Mouse (Mus musculus): Measurements from ENCODE around the gene Crybg1. TPM values are rescaled to one million over a fixed set of nuclear protein-coding genes. Genes with fewer than 3 reads are reported as not detected.
"Not testable (repeated sequence)": the region's sequence is repeated elsewhere in the genome, so short reads cannot be mapped to it uniquely, and the experiment has no call there.

Gene Crybg1
- polyA plus RNA-seq, 1 experiment = 0.40 TPM

DNA sequence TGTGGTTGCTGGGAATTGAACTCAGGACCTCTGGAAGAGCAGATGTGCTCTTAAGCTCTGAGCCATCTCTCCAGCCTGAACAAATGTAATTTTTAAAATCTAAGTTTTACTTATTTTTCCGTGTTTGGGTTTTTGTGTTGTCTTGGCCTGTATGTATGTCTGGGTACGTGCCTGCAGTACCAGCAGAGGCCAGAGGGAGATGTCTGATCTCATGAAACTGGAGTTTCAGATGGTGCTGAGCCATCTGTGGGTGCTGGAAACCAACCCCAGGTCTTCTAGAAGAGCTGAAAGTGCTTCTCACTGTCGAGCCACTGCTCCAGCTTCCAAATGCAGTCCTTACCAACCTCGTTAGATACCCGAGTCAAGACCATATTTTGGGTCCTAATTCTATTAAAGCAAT, 157.4 kb downstream of the Crybg1 start:
- Histone ChIP-seq H3K27ac (ENCODE audit: insufficient read depth, low read length) (no peak overlapping the region), H3K4me3 (ENCODE audit: insufficient read depth, low read length) (no peak overlapping the region), H3K4me1 (ENCODE audit: control insufficient read depth, insufficient read depth, low read length) (no peaks in the 10 kb centered on the region)
- TF ChIP-seq CTCF (IDR thresholded peaks at IDR 0.05; ENCODE audit: extremely low read depth, insufficient read depth, low read length) (no peak), POLR2A (IDR thresholded peaks at IDR 0.05; ENCODE audit: extremely low read depth, insufficient read depth, low read length) (no peak)

DNA sequence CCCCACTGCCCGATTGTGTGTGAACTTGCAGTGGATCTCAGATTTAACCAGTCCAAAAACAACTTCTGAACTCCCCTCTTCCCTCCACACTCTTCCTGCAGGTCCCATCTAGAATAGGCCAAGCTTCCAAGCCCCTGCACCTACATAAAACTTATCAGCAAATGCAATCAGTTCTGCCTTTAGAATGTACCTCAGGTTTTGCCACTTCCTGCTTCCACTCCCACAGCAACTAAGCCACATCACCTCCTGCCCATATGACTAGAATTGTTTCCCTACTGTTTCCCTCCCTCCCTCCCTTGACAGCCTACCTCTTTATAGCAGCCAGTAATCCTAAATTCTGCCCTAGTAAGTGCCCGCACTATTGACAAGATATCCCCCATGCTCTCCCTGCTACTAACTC, 164.8 kb downstream of the Crybg1 start:
- TF ChIP-seq CTCF (IDR thresholded peaks at IDR 0.05; ENCODE audit: extremely low read depth, insufficient read depth, low read length) (no peak), POLR2A (IDR thresholded peaks at IDR 0.05; ENCODE audit: extremely low read depth, insufficient read depth, low read length) (no peak)
- Histone ChIP-seq H3K4me1 (ENCODE audit: control insufficient read depth, insufficient read depth, low read length) (no peaks in the 10 kb centered on the region), H3K27ac (ENCODE audit: insufficient read depth, low read length) (no peak overlapping the region), H3K4me3 (ENCODE audit: insufficient read depth, low read length) (no peak overlapping the region)

DNA sequence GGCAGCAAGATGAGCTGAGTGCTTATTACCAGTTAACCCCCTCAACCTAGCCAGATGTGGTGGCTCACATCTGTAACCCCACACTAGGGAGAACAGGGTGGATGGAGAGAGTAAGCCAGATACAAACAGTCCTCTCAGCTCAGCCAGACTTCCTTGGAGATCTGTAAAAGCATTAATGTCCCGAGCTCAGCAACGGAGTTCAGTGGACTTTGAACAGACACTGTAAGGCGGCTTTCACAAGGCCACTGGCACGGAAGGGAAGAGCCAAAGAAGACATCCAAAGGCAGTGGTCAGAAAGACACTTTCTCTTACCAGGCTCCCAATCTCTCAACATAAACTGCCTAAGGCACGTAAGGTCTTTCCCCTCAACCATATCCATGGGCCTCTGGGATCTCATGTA, 165.4 kb downstream of the Crybg1 start:
- H3K4me1 ChIP-seq (ENCODE audit: control insufficient read depth, insufficient read depth, low read length) = no peaks in the 10 kb centered on the region

DNA sequence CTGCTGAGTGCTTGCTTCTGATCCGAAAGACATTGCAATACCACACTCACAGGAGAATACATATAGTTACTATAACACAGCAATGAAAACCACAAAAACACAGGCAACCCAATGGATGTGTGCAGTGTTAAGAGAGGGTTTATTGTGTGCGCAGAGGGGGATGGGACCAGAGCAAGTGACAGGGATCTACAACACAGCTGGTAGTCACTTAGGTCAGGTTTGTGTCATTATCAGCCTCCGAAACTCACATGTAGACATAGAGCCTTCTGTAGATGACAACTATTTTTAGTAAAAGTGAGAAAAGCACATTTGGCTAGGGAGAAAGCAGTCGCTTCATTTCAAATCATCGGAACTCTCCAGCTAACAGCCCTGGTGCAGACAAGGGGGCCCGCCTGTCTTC, 166.2 kb downstream of the Crybg1 start:
- Histone ChIP-seq H3K4me3 (ENCODE audit: insufficient read depth, low read length) (no peak overlapping the region), H3K27ac (ENCODE audit: insufficient read depth, low read length) (no peak overlapping the region), H3K4me1 (ENCODE audit: control insufficient read depth, insufficient read depth, low read length) (no peaks in the 10 kb centered on the region)
- TF ChIP-seq POLR2A (IDR thresholded peaks at IDR 0.05; ENCODE audit: extremely low read depth, insufficient read depth, low read length) (no peak), CTCF (IDR thresholded peaks at IDR 0.05; ENCODE audit: extremely low read depth, insufficient read depth, low read length) (no peak)

More for the DNA sequence above, 165.4 kb downstream of the Crybg1 start:
- no peak for TF ChIP-seq POLR2A (IDR thresholded peaks at IDR 0.05; ENCODE audit: extremely low read depth, insufficient read depth, low read length)
- no peak for TF ChIP-seq CTCF (IDR thresholded peaks at IDR 0.05; ENCODE audit: extremely low read depth, insufficient read depth, low read length)
- Histone ChIP-seq H3K27ac (ENCODE audit: insufficient read depth, low read length) (no peak overlapping the region), H3K4me3 (ENCODE audit: insufficient read depth, low read length) (no peak overlapping the region)

DNA sequence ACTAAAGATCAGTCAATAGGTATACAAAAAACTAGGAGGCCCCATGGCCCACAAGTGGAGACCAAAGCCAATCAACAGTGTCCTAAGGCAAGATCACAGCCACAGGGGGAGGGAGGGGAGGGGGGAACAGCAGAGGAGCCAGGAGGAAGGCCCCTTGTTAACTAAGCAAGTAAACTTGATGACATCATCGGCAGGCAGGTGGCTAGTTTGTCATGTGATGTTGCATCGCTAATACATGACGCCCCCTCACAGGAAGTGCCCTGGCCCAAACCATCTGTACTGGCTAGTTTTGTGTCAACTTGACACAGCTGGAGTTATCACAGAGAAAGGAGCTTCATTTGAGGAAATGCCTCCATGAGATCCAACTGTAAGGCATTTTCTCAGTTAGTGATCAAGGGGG, 167.9 kb downstream of the Crybg1 start:
- H3K27ac ChIP-seq (ENCODE audit: insufficient read depth, low read length); H3K4me3 ChIP-seq (ENCODE audit: insufficient read depth, low read length); H3K4me1 ChIP-seq (ENCODE audit: control insufficient read depth, insufficient read depth, low read length): not testable (repeated sequence)

DNA sequence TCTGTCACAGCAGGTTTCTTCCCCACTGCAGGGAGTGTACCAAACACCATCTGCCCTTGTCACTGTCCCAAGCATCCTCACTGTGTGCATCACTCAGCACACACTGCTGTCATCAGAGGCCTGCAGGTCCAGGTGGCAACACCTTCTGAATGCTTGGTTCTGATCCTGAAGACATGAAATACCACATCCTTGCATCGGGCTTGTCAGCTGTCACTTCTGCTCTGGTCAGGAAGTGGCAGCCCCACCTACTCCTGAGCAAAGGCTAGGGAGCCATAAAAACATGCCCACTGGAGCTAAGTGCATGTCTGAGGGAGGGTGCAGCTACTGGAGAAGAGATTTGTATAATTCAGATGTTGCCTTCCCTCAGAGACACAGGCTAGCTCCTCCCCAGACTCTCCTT, 168.6 kb downstream of the Crybg1 start:
- Histone ChIP-seq H3K27ac (ENCODE audit: insufficient read depth, low read length) (no peak overlapping the region), H3K4me1 (ENCODE audit: control insufficient read depth, insufficient read depth, low read length) (no peaks in the 10 kb centered on the region)
- TF ChIP-seq CTCF (IDR thresholded peaks at IDR 0.05; ENCODE audit: extremely low read depth, insufficient read depth, low read length) = no peak
- no peak for TF ChIP-seq POLR2A (IDR thresholded peaks at IDR 0.05; ENCODE audit: extremely low read depth, insufficient read depth, low read length)

DNA sequence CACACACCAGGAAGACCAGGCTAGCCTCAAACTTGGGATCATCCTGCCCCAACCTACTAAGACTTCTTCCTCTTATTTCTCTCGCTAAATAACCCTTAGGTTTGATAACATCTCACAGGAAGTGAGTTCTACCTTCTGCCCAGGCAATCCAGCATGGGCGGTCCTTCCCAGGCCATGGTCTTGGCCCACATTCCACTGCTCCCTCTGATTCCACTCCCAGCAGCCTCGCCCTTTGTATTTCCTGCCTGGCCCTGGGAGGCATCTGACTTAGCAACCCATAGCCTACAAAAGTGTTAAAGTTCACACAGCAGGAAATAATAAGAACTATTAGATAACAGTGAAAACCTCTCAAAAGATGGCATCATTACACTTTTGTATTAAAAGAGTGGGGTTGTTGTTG, 171.3 kb downstream of the Crybg1 start:
- Histone ChIP-seq H3K4me1 (ENCODE audit: control insufficient read depth, insufficient read depth, low read length) (no peaks in the 10 kb centered on the region), H3K4me3 (ENCODE audit: insufficient read depth, low read length) (no peak overlapping the region), H3K27ac (ENCODE audit: insufficient read depth, low read length) (no peak overlapping the region)
- TF ChIP-seq CTCF (IDR thresholded peaks at IDR 0.05; ENCODE audit: extremely low read depth, insufficient read depth, low read length) (no peak), POLR2A (IDR thresholded peaks at IDR 0.05; ENCODE audit: extremely low read depth, insufficient read depth, low read length) (no peak)

More for the DNA sequence above, 168.6 kb downstream of the Crybg1 start:
- H3K4me3 ChIP-seq (ENCODE audit: insufficient read depth, low read length) = no peak overlapping the region

DNA sequence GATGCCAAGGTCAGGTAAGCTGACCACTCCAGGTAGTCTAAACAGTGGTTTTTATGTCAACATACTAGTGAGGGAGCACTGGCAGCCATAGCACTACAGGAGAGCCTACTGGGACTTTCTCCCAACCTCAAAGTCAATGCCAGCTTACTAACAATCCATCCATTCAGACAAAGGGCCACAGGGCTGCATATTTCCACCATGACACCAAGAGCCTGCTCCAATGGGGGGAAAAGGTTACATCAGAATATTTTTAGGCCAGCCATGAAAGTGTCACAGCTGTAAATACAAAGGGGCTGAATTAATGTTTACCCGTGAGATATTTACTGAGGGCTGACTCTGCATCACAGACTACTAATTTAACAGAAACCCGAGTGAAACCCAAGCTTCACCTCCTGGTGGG, 175.4 kb downstream of the Crybg1 start:
- TF ChIP-seq CTCF (IDR thresholded peaks at IDR 0.05; ENCODE audit: extremely low read depth, insufficient read depth, low read length) = no peak
- no peak for TF ChIP-seq POLR2A (IDR thresholded peaks at IDR 0.05; ENCODE audit: extremely low read depth, insufficient read depth, low read length)
- H3K4me3 ChIP-seq (ENCODE audit: insufficient read depth, low read length) = no peak overlapping the region
- no peaks in the 10 kb centered on the region for H3K4me1 ChIP-seq (ENCODE audit: control insufficient read depth, insufficient read depth, low read length)
- no peak overlapping the region for H3K27ac ChIP-seq (ENCODE audit: insufficient read depth, low read length)

DNA sequence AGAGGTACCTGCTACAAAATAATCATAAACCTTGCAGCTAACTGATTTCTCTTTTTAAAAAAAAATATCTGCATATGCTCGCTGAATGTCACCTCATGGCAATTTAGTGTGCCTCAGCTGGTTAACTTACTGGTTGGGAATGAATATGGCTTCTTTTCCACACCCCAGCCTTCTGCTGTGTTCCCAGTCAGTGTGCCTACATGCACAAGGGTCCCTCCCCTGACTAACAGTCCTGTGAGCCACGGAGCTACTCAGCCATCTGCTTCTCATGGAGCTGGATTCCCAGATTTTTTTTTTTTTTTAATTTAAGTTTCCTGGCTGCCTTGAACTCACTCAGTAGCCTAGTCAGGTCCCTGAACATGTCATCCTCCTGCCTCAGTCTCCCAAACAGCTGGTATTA, 183.7 kb downstream of the Crybg1 start:
- TF ChIP-seq POLR2A (IDR thresholded peaks at IDR 0.05; ENCODE audit: extremely low read depth, insufficient read depth, low read length) = no peak
- H3K4me1 ChIP-seq (ENCODE audit: control insufficient read depth, insufficient read depth, low read length) = no peaks in the 10 kb centered on the region
- H3K27ac ChIP-seq (ENCODE audit: insufficient read depth, low read length) = no peak overlapping the region
- no peak overlapping the region for H3K4me3 ChIP-seq (ENCODE audit: insufficient read depth, low read length)

DNA sequence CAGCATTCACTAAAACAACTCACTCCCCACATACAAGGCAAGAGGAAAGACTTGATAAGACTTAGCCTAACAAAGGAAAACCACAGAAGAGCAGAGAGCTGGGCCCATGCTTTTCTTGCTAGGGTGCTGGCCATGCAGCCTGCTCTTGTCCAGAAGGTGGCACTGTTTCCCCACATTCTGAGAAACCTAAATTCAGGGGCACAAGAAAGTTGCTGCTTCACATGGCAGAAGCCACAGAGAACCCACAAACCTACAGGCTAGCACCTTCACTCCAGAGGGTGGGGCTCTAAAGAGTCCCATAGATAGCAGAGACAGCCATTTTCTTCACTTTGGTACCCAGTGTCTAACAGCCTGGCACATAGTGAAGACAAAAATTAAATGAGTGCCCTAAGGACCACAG, 194.7 kb downstream of the Crybg1 start:
- Histone ChIP-seq H3K4me1 (ENCODE audit: control insufficient read depth, insufficient read depth, low read length) (no peaks in the 10 kb centered on the region), H3K4me3 (ENCODE audit: insufficient read depth, low read length) (no peak overlapping the region), H3K27ac (ENCODE audit: insufficient read depth, low read length) (no peak overlapping the region)
- peak; percentile 92 for TF ChIP-seq CTCF (IDR thresholded peaks at IDR 0.05; ENCODE audit: extremely low read depth, insufficient read depth, low read length)
- no peak for TF ChIP-seq POLR2A (IDR thresholded peaks at IDR 0.05; ENCODE audit: extremely low read depth, insufficient read depth, low read length)

DNA sequence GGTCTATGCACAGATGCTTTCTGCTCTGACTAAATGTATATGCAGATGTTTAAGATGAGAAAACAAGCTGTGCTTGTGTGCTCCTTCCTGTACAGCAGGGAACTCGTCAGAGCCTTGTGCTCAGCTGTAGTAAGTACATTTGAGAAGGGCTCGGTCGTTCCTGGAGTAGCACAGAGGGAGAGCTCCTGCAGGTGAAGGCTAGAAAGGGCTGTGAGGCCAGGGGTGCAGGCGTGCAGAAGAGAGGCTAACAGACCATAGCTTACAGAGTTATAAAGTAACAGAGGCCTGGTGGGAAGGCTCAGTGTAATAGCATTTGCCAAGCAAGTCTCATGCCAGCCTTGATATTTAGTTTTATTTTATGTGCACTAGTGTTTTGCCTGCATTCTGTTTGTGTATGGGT, 203.2 kb downstream of the Crybg1 start:
- Histone ChIP-seq H3K4me1 (ENCODE audit: control insufficient read depth, insufficient read depth, low read length) (no peaks in the 10 kb centered on the region), H3K27ac (ENCODE audit: insufficient read depth, low read length) (no peak overlapping the region), H3K4me3 (ENCODE audit: insufficient read depth, low read length) (no peak overlapping the region)
- no peak for TF ChIP-seq POLR2A (IDR thresholded peaks at IDR 0.05; ENCODE audit: extremely low read depth, insufficient read depth, low read length)
- no peak for TF ChIP-seq CTCF (IDR thresholded peaks at IDR 0.05; ENCODE audit: extremely low read depth, insufficient read depth, low read length)

All from cortical plate, adult 2 months (tissue).